Mouse (Mus musculus) stomach, embryonic 16.5 days (tissue): ENCODE results near the gene Cfl1. TPM values are rescaled to one million over a fixed set of nuclear protein-coding genes. Genes with fewer than 3 reads are reported as not detected.

Source experiments
- ATAC-seq: fragments of 200-750 bp; cut with Nextera tagmentation; 2 replicates; pipeline ENCODE4 v1.8.0; 2017; ENCODE audit warnings: moderate number of reproducible peaks, moderate TSS enrichment; ENCODE audit not compliant: insufficient read depth, low FRiP score
- H3K27ac ChIP-seq: fragments of 300-500 bp; sonication (generic); 2 replicates; pipeline ENCODE4 v1.5.1; 2014; ENCODE audit warnings: low read length
- H3K27me3 ChIP-seq: fragments of 300-500 bp; sonication (generic); 2 replicates; pipeline ENCODE4 v1.6.1; 2014; ENCODE audit warnings: low read length, control low read depth, mixed read lengths; ENCODE audit not compliant: control insufficient read depth, insufficient read depth
- H3K36me3 ChIP-seq: fragments of 300-500 bp; sonication (generic); 2 replicates; pipeline ENCODE4 v1.6.1; 2014; ENCODE audit warnings: low read length; ENCODE audit not compliant: control insufficient read depth, insufficient read depth
- H3K4me1 ChIP-seq: fragments of 300-500 bp; sonication (generic); 2 replicates; pipeline ENCODE4 v1.6.1; 2014; ENCODE audit warnings: low read length, control low read depth, mixed read lengths; ENCODE audit not compliant: control insufficient read depth, insufficient read depth
- H3K4me2 ChIP-seq: fragments of 300-500 bp; sonication (generic); 2 replicates; pipeline ENCODE4 v1.6.1; 2014; ENCODE audit warnings: low read depth, low read length, mixed read lengths
- H3K4me3 ChIP-seq: fragments of 300-500 bp; sonication (generic); replicated peaks from 2 replicates; pipeline ENCODE4 v1.5.1; 2014; ENCODE audit warnings: mild to moderate bottlenecking, low read length
- H3K9ac ChIP-seq: fragments of 300-500 bp; sonication (generic); 2 replicates; pipeline ENCODE4 v1.6.1; 2014; ENCODE audit warnings: low read length
- H3K9me3 ChIP-seq: fragments of 300-500 bp; sonication (generic); replicated peaks from 2 replicates; pipeline ENCODE4 v1.6.1; 2016; ENCODE audit warnings: low read length, control low read depth; ENCODE audit not compliant: control insufficient read depth
- WGBS: fragments of 180-500 bp; shearing (Covaris S2); extraction: QIAGEN DNeasy Blood & Tissue Kit; methylation state at CpG from one replicate; pipeline ENCODE4 v1.1.7; 2014; 5-methylcytosine and 5-hydroxymethylcytosine counted together
- polyA plus RNA-seq: library from polyadenylated mRNA; unstranded; fragments of >200 nt; fragmentation: Nextera tagmentation; extraction: Ambion mirVana; gene quantifications from 2 replicates; pipeline ENCODE4 v1.2.1, GENCODE M21; 2015

The Cfl1 gene
- polyA plus RNA-seq, 1 experiment from 2014 or later, result 2,288 TPM

DNA sequence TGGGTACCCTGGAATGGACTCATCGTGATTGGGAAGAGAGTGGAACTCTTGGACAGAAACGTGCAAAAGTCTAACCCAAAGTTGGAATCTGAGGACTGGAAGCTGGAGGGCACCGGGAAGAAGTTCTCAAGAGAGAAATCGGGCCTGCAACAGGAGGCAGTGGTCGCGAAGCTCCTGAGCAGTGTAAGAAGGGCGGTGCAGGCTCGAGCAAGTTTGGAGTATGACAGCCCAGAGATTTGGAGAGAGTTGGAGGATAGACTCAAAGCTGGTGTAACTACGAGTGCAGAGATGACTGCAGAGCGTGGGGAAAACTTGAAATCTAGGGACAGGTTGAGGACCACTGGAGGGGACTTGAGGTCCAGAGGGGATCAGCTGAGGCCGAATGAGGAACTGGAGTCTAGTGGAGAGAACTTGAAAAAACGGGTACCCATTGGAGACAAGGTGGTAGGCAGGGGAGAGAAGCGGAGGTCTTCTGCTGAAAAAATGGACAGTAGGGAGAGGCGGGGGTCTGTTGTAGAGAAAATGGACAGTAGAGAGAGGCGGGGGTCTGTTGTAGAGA lies 20.9 kb downstream of the Cfl1 start:
- Histone ChIP-seq H3K4me3 (peak overlapping the region; percentile 51), H3K27ac (peak overlapping the region; percentile 52), H3K4me2 (peak overlapping the region; percentile 86), H3K4me1 (0 out of 2 replicates have a peak, but pooled peaks cover 7% of the 10 kb centered on the region), H3K9ac (peak overlapping the region; percentile 72), H3K9me3 (no peaks in the 10 kb centered on the region), H3K36me3 (no peaks in the 10 kb centered on the region), H3K27me3 (no peaks in the 10 kb centered on the region)
- no peak for ATAC-seq
- 44% methylated on average over 15 of the region's 15 CpGs for WGBS

DNA sequence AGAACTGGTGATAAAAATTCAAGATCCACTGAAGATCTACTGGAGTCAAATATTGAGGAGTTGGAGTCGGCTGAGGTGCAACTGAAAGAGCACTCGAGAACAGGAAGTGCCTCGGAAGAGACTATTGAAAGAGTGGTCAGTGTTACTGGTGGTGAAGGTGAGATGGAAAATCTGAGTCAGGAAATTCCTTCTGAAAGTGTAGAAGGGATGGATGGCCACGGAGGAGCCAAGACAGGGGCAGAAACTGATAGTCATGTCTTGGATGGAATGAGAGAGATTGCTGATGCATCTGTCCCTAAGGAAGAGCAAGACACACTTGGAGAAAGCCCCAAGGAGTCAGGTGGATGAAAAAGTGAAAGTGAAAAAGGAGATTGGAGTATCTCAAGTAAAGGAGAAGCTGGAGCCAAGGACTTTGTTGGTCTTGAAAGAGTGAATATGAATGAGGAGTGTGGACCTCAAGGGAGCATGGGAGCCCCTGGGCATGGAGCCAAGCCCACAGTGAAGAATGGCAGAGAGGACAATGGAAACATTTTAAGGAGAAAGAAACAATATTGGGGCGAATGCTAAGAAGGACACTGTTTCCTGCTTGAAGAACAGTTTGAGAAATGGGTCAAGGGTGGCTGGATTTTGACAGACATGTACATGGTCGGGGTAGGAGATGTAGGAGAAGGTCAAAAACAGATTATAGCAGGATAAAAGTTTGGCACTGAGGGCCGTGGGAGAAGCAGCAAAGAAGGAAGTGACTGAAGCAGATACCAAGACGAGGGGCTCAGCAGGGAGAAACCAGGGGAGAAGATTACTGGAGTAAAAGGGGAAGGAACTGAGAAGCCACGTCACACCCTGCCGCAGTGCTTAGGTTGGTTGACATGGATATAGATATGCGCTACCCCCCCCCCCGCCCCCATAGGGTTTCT lies 22.1 kb downstream of the Cfl1 start:
- peak overlapping the region; percentile 24; the same call in 1 of the 2 replicates for H3K4me2 ChIP-seq
- no peak for ATAC-seq
- H3K4me3 ChIP-seq, result no peak overlapping the region
- no peak overlapping the region for H3K27ac ChIP-seq
- no peaks in the 10 kb centered on the region for H3K9me3 ChIP-seq
- H3K4me1 ChIP-seq, result 0 out of 2 replicates have a peak, but pooled peaks cover 7% of the 10 kb centered on the region
- no peaks in the 10 kb centered on the region for H3K27me3 ChIP-seq
- H3K9ac ChIP-seq, result no peak overlapping the region
- 74% methylated on average over 12 of the region's 12 CpGs for WGBS
- no peaks in the 10 kb centered on the region for H3K36me3 ChIP-seq

DNA sequence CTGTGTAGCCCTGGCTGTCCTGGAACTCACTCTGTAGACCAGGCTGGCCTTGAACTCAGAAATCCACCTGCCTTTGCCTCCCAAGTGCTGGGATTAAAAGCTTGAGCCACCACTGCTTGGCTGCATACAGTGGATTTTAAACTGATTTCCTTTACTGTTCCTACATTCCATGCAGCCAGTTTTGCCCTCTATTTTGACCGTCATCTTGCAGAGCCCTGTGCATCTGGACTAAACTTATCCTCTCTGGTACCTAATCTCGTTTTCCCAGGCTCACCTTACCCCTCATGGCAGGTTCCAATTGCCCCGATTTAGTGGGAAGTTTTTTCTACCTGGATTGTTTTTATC lies 22.7 kb downstream of the Cfl1 start:
- Histone ChIP-seq H3K36me3 (no peaks in the 10 kb centered on the region), H3K4me2 (no peak overlapping the region)
- WGBS, result 81% methylated on average over 3 of the region's 3 CpGs

DNA sequence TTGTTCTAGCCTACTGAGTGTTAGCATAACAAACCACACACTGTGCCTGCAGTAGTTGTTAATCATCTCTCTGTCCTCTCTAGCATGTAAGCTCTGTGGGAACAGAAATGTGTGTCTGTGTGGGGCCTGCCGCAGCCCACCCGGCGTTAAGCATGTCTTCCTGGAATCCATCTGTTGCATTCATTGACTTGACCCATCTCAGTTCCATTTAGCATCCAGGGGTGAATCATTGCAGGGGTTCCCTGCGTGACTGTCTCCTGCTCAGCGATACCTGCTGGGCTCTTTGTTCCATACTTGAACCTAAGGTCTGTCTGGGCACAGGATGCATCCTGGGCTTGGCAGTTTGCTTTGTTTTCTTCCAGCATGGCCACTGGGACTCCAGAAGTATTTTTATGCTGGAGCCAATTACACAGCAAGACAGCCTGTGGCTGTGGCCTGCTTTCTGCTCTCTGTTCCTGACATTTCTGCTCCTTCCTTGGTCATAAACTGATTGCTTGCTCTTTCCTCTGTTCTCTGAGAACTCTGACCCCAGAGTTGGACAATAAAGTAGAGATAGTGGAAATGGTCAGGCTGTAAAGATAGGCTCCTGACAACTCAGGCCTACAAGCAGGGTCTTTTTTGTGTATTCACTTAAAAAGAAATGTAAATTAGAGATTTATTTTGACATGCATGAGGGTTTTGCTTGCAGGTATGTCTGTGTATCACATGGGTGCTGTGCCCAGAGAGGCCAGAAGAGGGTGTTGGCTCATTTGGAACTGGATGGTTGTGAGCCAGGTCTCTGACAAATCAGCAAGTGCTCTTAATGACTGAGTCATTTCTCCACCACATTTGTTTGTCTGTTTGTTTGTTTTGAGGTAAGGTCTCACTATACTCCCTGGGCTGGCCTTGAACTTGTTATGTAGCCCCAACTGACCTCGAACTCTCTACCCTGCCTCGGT lies 25.9 kb downstream of the Cfl1 start:
- Histone ChIP-seq H3K27ac (no peak overlapping the region), H3K4me2 (no peak overlapping the region), H3K9me3 (no peaks in the 10 kb centered on the region), H3K4me1 (0 out of 2 replicates have a peak, but pooled peaks cover 7% of the 10 kb centered on the region), H3K36me3 (no peaks in the 10 kb centered on the region), H3K27me3 (no peaks in the 10 kb centered on the region), H3K4me3 (no peak overlapping the region), H3K9ac (no peak overlapping the region)
- WGBS, result 76% methylated on average over 7 of the region's 7 CpGs
- no peak for ATAC-seq

More for the DNA sequence above, 22.7 kb downstream of the Cfl1 start:
- Histone ChIP-seq H3K4me1 (0 out of 2 replicates have a peak, but pooled peaks cover 7% of the 10 kb centered on the region), H3K4me3 (no peak overlapping the region), H3K9me3 (no peaks in the 10 kb centered on the region), H3K9ac (no peak overlapping the region), H3K27me3 (no peaks in the 10 kb centered on the region), H3K27ac (no peak overlapping the region)
- ATAC-seq, result no peak

DNA sequence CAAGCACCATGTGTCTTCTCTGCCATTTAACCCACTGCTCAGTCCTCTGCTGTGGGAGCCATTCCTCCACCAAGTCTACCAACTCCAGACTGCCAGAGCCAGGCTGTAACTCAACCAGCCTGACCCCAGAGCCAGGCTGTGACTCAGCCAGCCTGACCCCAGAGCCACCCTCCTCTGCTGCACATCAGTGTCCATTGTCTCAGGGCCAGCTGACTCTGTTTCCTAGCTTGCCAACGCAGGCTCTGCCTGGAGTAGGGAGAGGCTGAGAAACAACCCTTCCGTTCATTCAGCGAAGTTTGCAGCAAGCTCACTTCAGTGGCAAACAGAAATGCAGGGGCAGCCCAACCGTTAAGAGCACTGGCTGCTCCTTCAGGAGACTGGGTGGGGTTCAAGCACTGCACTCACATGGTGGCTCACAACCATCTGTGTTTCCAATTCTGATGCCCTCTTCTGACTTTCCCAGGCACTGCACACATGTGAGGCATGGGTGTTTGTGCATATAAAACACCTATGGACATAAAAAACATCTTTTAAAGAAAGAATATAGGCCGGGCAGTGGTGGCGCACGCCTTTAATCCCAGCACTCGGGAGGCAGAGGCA lies 26.8 kb downstream of the Cfl1 start:
- H3K4me2 ChIP-seq, result no peak overlapping the region
- H3K9me3 ChIP-seq, result no peaks in the 10 kb centered on the region
- H3K4me1 ChIP-seq, result 0 out of 2 replicates have a peak, but pooled peaks cover 6% of the 10 kb centered on the region
- H3K27ac ChIP-seq, result no peak overlapping the region
- ATAC-seq, result 0 out of 2 replicates have a peak, but pooled peaks have one; percentile 25
- no peak overlapping the region for H3K9ac ChIP-seq
- H3K36me3 ChIP-seq, result no peaks in the 10 kb centered on the region
- no peaks in the 10 kb centered on the region for H3K27me3 ChIP-seq
- WGBS, result 71% methylated on average over 8 of the region's 8 CpGs
- H3K4me3 ChIP-seq, result no peak overlapping the region

DNA sequence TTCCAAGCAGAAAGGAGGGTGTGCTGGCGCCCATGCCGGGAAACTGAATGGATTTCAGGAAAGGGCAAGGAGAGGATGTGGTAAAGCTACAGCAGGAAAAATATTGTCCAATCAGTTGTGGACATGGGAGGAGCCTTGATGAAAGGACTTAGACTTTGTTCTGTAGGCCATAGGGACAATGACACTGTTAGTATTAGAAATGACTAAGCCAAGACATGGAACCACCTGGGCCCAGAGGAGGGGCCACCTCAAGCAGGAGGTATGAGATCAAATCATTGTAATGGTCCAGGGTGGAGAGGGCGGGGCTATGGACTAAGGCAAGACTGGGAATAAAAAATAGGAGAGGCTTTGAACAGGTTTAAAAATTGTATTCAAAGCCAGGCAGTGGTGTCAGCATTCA lies 28.5 kb downstream of the Cfl1 start:
- no peaks in the 10 kb centered on the region for H3K9me3 ChIP-seq
- 86% methylated on average over 3 of the region's 3 CpGs for WGBS
- H3K27ac ChIP-seq, result no peak overlapping the region
- no peak overlapping the region for H3K4me3 ChIP-seq
- H3K4me1 ChIP-seq, result no peaks in the 10 kb centered on the region
- H3K4me2 ChIP-seq, result no peak overlapping the region
- no peak overlapping the region for H3K9ac ChIP-seq
- no peaks in the 10 kb centered on the region for H3K27me3 ChIP-seq
- H3K36me3 ChIP-seq, result no peaks in the 10 kb centered on the region
- ATAC-seq, result peak; percentile 47; the same call in 1 of the 2 replicates

DNA sequence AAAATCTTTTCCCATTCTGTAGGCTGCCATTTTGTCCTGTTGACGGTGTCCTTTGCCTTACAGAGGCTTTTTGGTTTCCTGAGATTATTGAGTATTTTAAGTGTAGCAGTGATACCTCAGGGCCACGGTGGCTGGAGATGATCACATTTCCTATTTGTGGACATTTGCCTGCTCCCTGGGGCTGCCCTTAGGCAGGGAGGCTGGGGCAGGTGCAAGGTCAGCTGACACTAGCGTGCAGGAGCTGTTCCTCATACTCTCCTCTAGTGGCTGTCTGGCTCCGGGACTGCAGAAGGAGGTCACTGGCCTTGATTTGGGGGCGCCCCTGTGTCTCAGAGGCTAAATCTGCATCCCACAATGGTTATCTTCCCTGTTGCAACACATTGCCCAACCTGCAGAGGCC lies 34.9 kb downstream of the Cfl1 start:
- Histone ChIP-seq H3K36me3 (no peaks in the 10 kb centered on the region), H3K27me3 (no peaks in the 10 kb centered on the region), H3K9me3 (no peaks in the 10 kb centered on the region), H3K4me2 (no peak overlapping the region), H3K27ac (no peak overlapping the region), H3K9ac (no peak overlapping the region), H3K4me1 (peaks cover 6% of the 10 kb centered on the region; the same call in 1 of the 2 replicates), H3K4me3 (no peak overlapping the region)
- no peak for ATAC-seq
- 74% methylated on average over 5 of the region's 5 CpGs for WGBS

DNA sequence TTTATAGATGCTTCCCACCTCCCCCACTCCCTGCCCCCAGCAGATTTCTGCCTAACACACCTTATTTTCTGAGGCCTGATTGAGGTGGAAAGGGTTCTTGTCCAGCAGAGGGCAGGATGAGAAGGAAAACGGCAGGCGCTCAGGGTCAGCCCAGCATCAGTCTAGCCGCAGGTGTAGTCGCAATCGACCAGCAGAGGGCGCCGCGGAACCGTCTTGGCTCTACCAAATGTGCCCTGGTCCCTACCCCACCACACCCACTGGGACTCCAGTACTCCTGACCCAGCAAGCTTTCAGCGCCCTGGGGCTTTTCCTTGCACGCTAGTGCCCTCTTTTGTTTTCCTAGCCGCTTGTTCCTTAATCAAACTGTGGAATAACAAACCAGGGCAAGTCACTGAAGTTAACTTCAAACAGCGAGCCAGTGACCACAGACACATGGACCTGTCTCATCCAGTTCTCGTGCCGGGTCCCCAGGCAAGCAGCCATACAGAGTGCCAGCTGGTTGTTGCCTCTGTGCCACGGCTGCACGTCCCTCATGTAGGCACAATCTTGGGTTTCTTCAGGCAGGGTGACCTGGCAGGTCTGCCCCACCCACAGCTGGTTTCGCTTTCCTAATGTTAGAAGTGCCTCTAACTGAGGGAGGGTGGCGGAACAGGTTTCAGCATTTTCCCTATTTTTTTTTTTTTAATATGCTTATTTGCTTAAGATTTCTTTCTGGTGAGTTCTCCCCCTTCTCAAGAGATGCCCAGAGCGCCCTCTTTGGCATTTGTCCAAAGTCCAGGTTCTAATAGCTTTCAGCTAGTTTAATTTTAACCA lies 39.3 kb downstream of the Cfl1 start:
- Histone ChIP-seq H3K9ac (peak overlapping the region; percentile 68), H3K4me1 (peaks cover 9% of the 10 kb centered on the region; the same call in 1 of the 2 replicates), H3K27me3 (no peaks in the 10 kb centered on the region), H3K9me3 (no peaks in the 10 kb centered on the region), H3K4me2 (peak overlapping the region; percentile 55), H3K4me3 (peak overlapping the region; percentile 36), H3K27ac (peak overlapping the region; percentile 98), H3K36me3 (no peaks in the 10 kb centered on the region)
- ATAC-seq, result peak; percentile 96
- WGBS, result 10% methylated on average over 20 of the region's 20 CpGs
